ENCODE assay signal across 10 mouse cellular contexts in the genomic region with DNA sequence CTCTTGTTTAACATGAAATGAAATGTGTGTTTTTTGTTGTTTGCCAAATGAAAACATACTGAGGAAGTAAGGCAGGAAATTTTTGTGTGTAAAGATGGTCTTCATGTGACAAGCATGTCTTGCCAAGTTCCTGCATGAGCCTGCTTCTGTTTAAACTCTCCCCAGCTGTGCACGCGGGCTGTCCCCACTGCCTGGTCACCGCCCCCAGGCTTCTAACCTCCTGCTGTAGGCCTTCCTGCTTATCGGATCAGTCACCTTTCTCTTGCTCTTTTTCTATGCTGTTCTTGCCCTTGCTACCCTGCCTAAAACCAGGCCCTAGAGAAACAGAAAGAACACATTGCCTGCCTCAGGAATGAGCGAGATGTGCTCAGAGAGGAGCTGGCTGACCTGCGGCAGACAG. TPM values are rescaled to one million over a fixed set of nuclear protein-coding genes. Genes with fewer than 3 reads are reported as not detected.
DNase-seq lines count a peak whose midpoint lies in the region; ATAC-seq and TF ChIP-seq lines count a peak whose summit lies in the region.
"Had no signal": no experiment of that assay in that cellular context is flagged by ENCODE, and none has a peak within 500 bp of the region (broad histone marks: within the 10 kb centered on the region; RNA-seq: fewer than 3 reads in every experiment).

No protein-coding gene starts in this region.

- ATAC-seq in megakaryocyte progenitor cell, adult 5-6 weeks (replicated peaks; ENCODE audit: poor library complexity), result peak; percentile 92
- ATAC-seq: midbrain, embryonic 15.5 days had no signal

- no peak for TF ChIP-seq CTCF in layer of hippocampus, adult 2 months (conservative IDR thresholded peaks at IDR 0.05)

- no peak overlapping the region for H3K4me3 ChIP-seq in layer of hippocampus, adult 2 months
- H3K4me3 ChIP-seq: midbrain, embryonic 15.5 days had no signal

- DNase-seq in layer of hippocampus, adult 2 months (ENCODE audit: low spot score in 2 of 2), result no peak
- DNase-seq in layer of hippocampus, adult 8-10 months (ENCODE audit: low spot score in 2 of 2), result no peak
- DNase-seq in c-Kit-positive CD71-positive TER-119-negative erythroid progenitor cells, embryonic 14.5 days (ENCODE audit: low read depth), result peak; percentile 21
- peak; percentile 52 for DNase-seq in kidney, postnatal 14 days
- DNase-seq in frontal cortex, postnatal 14 days (ENCODE audit: low spot score in 2 of 2), result no peak
- DNase-seq in adrenal gland, postnatal 36 days, result no peak
- no peak for DNase-seq in embryo, embryonic 11 days
- DNase-seq: cerebellum, adult 2 months had no signal

- H3K27ac ChIP-seq in layer of hippocampus, adult 2 months, result peak overlapping the region; percentile 3; the same call in 1 of the 2 replicates
- H3K27ac ChIP-seq: midbrain, embryonic 15.5 days had no signal

RNA-seq across cellular contexts. Expression of gene Mlh1, which starts 58.1 kb away (rescaled TPM):
- total RNA-seq in layer of hippocampus, adult 2 months (2021), result 10 to 100 TPM; 15.7 to 17.1 TPM
- 10 to 100 TPM; 13.5 to 18.4 (median 15.3) TPM for total RNA-seq in layer of hippocampus, adult 8-10 months (2022)
- total RNA-seq in megakaryocyte progenitor cell, adult 5-6 weeks (2015), result 51.8 and 51.9 TPM in 2 replicates
- total RNA-seq in megakaryocyte progenitor cell, adult 5-6 weeks (2017), result 46.6 and 58.4 TPM in 2 replicates
- 10 to 100 TPM; 14.0 to 15.3 TPM for total RNA-seq in adrenal gland, postnatal 36 days (2021)

RNA-seq across cellular contexts. Expression of gene Epm2aip1, which starts 58.2 kb away (rescaled TPM):
- total RNA-seq in layer of hippocampus, adult 2 months (2021), result 10 to 100 TPM; 76.5 to 80.7 TPM
- total RNA-seq in layer of hippocampus, adult 8-10 months (2022), result 10 to 100 TPM; 70.6 to 89.2 (median 80.9) TPM
- total RNA-seq in megakaryocyte progenitor cell, adult 5-6 weeks (2015), result 19.1 and 23.8 TPM in 2 replicates
- 12.4 and 17.8 TPM in 2 replicates for total RNA-seq in megakaryocyte progenitor cell, adult 5-6 weeks (2017)
- total RNA-seq in adrenal gland, postnatal 36 days (2021), result 10 to 100 TPM; 43.5 to 48.6 TPM

Comparison
In these comparisons a context has a peak if more than half of its experiments do, and no peak if none do; other contexts are left out.
1. DNase-seq: peak in c-Kit-positive CD71-positive TER-119-negative erythroid progenitor cells, embryonic 14.5 days (single experiment) and kidney, postnatal 14 days (single experiment); none in layer of hippocampus, adult 2 months (0 of 2), layer of hippocampus, adult 8-10 months (0 of 2), frontal cortex, postnatal 14 days (0 of 2), adrenal gland, postnatal 36 days (0 of 2) and embryo, embryonic 11 days (single experiment).